Mouse (Mus musculus) limb, embryonic 13.5 days (tissue): Measurements from ENCODE around the gene A830018L16Rik. TPM values are rescaled to one million over a fixed set of nuclear protein-coding genes. Genes with fewer than 3 reads are reported as not detected.
A peak's percentile ranks its signal among the peaks of the same experiment; 100 is the strongest.
"Not testable (repeated sequence)": the region's sequence is repeated elsewhere in the genome, so short reads cannot be mapped to it uniquely, and the experiment has no call there.

ENCODE experiments used
- ATAC-seq: fragments of 200-750 bp; cut with Nextera tagmentation; 2 replicates; pipeline ENCODE4 v1.8.0; 2017; ENCODE audit warnings: low read depth, moderate number of reproducible peaks, moderate TSS enrichment; ENCODE audit not compliant: low FRiP score
- H3K27ac ChIP-seq: fragments of 300-500 bp; sonication (generic); 2 replicates; pipeline ENCODE4 v1.5.1; 2015; ENCODE audit warnings: inconsistent platforms, mild to moderate bottlenecking, moderate library complexity
- H3K27me3 ChIP-seq: fragments of 300-500 bp; sonication (generic); 2 replicates; pipeline ENCODE4 v1.6.1; 2015; ENCODE audit warnings: mild to moderate bottlenecking, inconsistent platforms
- H3K36me3 ChIP-seq: fragments of 300-500 bp; sonication (generic); 2 replicates; pipeline ENCODE4 v1.6.1; 2015; ENCODE audit warnings: inconsistent platforms, mild to moderate bottlenecking, moderate library complexity
- H3K4me1 ChIP-seq: fragments of 300-500 bp; sonication (generic); 2 replicates; pipeline ENCODE4 v1.6.1; 2015; ENCODE audit warnings: inconsistent platforms
- H3K4me2 ChIP-seq: fragments of 300-500 bp; sonication (generic); replicated peaks from 2 replicates; pipeline ENCODE4 v1.6.1; 2015; ENCODE audit warnings: inconsistent platforms, mild to moderate bottlenecking, moderate library complexity
- H3K4me3 ChIP-seq: fragments of 300-500 bp; sonication (generic); 2 replicates; pipeline ENCODE4 v1.5.1; 2015; ENCODE audit warnings: moderate library complexity, mild to moderate bottlenecking, inconsistent platforms
- H3K9ac ChIP-seq: fragments of 300-500 bp; sonication (generic); 2 replicates; pipeline ENCODE4 v1.6.1; 2015; ENCODE audit warnings: mild to moderate bottlenecking, inconsistent platforms
- H3K9me3 ChIP-seq: fragments of 300-500 bp; sonication (generic); 2 replicates; pipeline ENCODE4 v1.6.1; 2016; ENCODE audit warnings: inconsistent platforms
- WGBS: fragments of 180-500 bp; shearing (Covaris S2); methylation state at CpG from one replicate; pipeline ENCODE4 v1.1.7; 2015; 5-methylcytosine and 5-hydroxymethylcytosine counted together
- polyA plus RNA-seq: library from polyadenylated mRNA; unstranded; fragments of >200 nt; fragmentation: Nextera tagmentation; extraction: Ambion mirVana; gene quantifications from 2 replicates; pipeline ENCODE4 v1.2.1, GENCODE M21; 2015

A830018L16Rik gene
- polyA plus RNA-seq, 1 experiment from 2014 or later, result 3.1 TPM

- Histone ChIP-seq H3K27ac (no peak overlapping the region), H3K9me3 (no peaks in the 10 kb centered on the region), H3K36me3 (no peaks in the 10 kb centered on the region), H3K4me3 (no peak overlapping the region), H3K4me2 (no peak overlapping the region), H3K4me1 (no peaks in the 10 kb centered on the region), H3K9ac (no peak overlapping the region), H3K27me3 (no peaks in the 10 kb centered on the region)
- WGBS, result 59% methylated on average over 2 of the region's 2 CpGs
- ATAC-seq, result no peak
Observed at GRCm38 (mm10) chr1:11492936-11493335, 79.0 kb downstream of the A830018L16Rik start.

- no peaks in the 10 kb centered on the region for H3K4me1 ChIP-seq
- no peak overlapping the region for H3K9ac ChIP-seq
- no peak overlapping the region for H3K4me3 ChIP-seq
- H3K27ac ChIP-seq, result no peak overlapping the region
- no peaks in the 10 kb centered on the region for H3K27me3 ChIP-seq
- no peaks in the 10 kb centered on the region for H3K9me3 ChIP-seq
- no peak for ATAC-seq
- H3K4me2 ChIP-seq, result no peak overlapping the region
- H3K36me3 ChIP-seq, result no peaks in the 10 kb centered on the region
Observed at GRCm38 (mm10) chr1:11501556-11501955, 87.7 kb downstream of the A830018L16Rik start.

- not testable (repeated sequence) for H3K27me3 ChIP-seq, H3K36me3 ChIP-seq, H3K9ac ChIP-seq, H3K4me1 ChIP-seq, H3K4me3 ChIP-seq, H3K4me2 ChIP-seq, H3K27ac ChIP-seq, H3K9me3 ChIP-seq, ATAC-seq
- 76% methylated on average over 1 of the region's 1 CpGs for WGBS
Observed at GRCm38 (mm10) chr1:11549810-11550209, 135.9 kb downstream of the A830018L16Rik start.

- 15% methylated on average over 6 of the region's 6 CpGs for WGBS
Observed at GRCm38 (mm10) chr1:11565309-11565708, 151.4 kb downstream of the A830018L16Rik start.

GRCm38 (mm10) chr1:11566730-11567129, 152.8 kb downstream of the A830018L16Rik start:
- 77% methylated on average over 2 of the region's 2 CpGs for WGBS
- Histone ChIP-seq H3K4me1 (no peaks in the 10 kb centered on the region), H3K27ac (no peak overlapping the region), H3K27me3 (no peaks in the 10 kb centered on the region), H3K4me3 (no peak overlapping the region), H3K9ac (no peak overlapping the region), H3K4me2 (no peak overlapping the region), H3K9me3 (no peaks in the 10 kb centered on the region), H3K36me3 (no peaks in the 10 kb centered on the region)
- ATAC-seq, result no peak

More at GRCm38 (mm10) chr1:11565309-11565708, 151.4 kb downstream of the A830018L16Rik start:
- Histone ChIP-seq H3K9me3 (no peaks in the 10 kb centered on the region), H3K27ac (no peak overlapping the region), H3K4me3 (no peak overlapping the region), H3K27me3 (no peaks in the 10 kb centered on the region), H3K4me2 (no peak overlapping the region), H3K36me3 (no peaks in the 10 kb centered on the region), H3K4me1 (no peaks in the 10 kb centered on the region), H3K9ac (no peak overlapping the region)
- no peak for ATAC-seq

- H3K36me3 ChIP-seq, result no peaks in the 10 kb centered on the region
- no peak overlapping the region for H3K27ac ChIP-seq
- ATAC-seq, result no peak
- no peaks in the 10 kb centered on the region for H3K27me3 ChIP-seq
- H3K4me2 ChIP-seq, result no peak overlapping the region
- H3K9ac ChIP-seq, result no peak overlapping the region
- H3K9me3 ChIP-seq, result no peaks in the 10 kb centered on the region
- no peak overlapping the region for H3K4me3 ChIP-seq
- no peaks in the 10 kb centered on the region for H3K4me1 ChIP-seq
Observed at GRCm38 (mm10) chr1:11567300-11567885, 153.5 kb downstream of the A830018L16Rik start.

GRCm38 (mm10) chr1:11570274-11570673, 156.4 kb downstream of the A830018L16Rik start:
- no peaks in the 10 kb centered on the region for H3K9me3 ChIP-seq
- WGBS, result 80% methylated on average over 2 of the region's 2 CpGs

GRCm38 (mm10) chr1:11573462-11573861, 159.6 kb downstream of the A830018L16Rik start:
- Histone ChIP-seq H3K4me3 (no peak overlapping the region), H3K4me1 (no peaks in the 10 kb centered on the region), H3K27ac (no peak overlapping the region), H3K27me3 (no peaks in the 10 kb centered on the region), H3K9ac (no peak overlapping the region), H3K4me2 (no peak overlapping the region), H3K9me3 (no peaks in the 10 kb centered on the region), H3K36me3 (no peaks in the 10 kb centered on the region)
- WGBS, result 70% methylated on average over 2 of the region's 2 CpGs
- ATAC-seq, result no peak

More at GRCm38 (mm10) chr1:11570274-11570673, 156.4 kb downstream of the A830018L16Rik start:
- Histone ChIP-seq H3K27ac (no peak overlapping the region), H3K4me2 (no peak overlapping the region), H3K4me1 (no peaks in the 10 kb centered on the region), H3K9ac (no peak overlapping the region), H3K36me3 (no peaks in the 10 kb centered on the region), H3K27me3 (no peaks in the 10 kb centered on the region), H3K4me3 (no peak overlapping the region)
- no peak for ATAC-seq

- no peaks in the 10 kb centered on the region for H3K4me1 ChIP-seq
- no peaks in the 10 kb centered on the region for H3K9me3 ChIP-seq
- 74% methylated on average over 4 of the region's 4 CpGs for WGBS
- H3K27ac ChIP-seq, result no peak overlapping the region
- no peaks in the 10 kb centered on the region for H3K36me3 ChIP-seq
- no peak overlapping the region for H3K4me2 ChIP-seq
- H3K9ac ChIP-seq, result no peak overlapping the region
- no peaks in the 10 kb centered on the region for H3K27me3 ChIP-seq
- H3K4me3 ChIP-seq, result no peak overlapping the region
- no peak for ATAC-seq
Observed at GRCm38 (mm10) chr1:11580026-11580425, 166.1 kb downstream of the A830018L16Rik start.

GRCm38 (mm10) chr1:11588305-11588704, 174.4 kb downstream of the A830018L16Rik start:
- no peak overlapping the region for H3K4me2 ChIP-seq
- 72% methylated on average over 10 of the region's 10 CpGs for WGBS
- no peak for ATAC-seq

GRCm38 (mm10) chr1:11650137-11650536, 236.2 kb downstream of the A830018L16Rik start:
- Histone ChIP-seq H3K9ac (no peak overlapping the region), H3K27me3 (no peaks in the 10 kb centered on the region), H3K4me3 (no peak overlapping the region), H3K4me1 (no peaks in the 10 kb centered on the region), H3K4me2 (no peak overlapping the region), H3K36me3 (no peaks in the 10 kb centered on the region), H3K9me3 (no peaks in the 10 kb centered on the region), H3K27ac (no peak overlapping the region)
- no peak for ATAC-seq

More at GRCm38 (mm10) chr1:11588305-11588704, 174.4 kb downstream of the A830018L16Rik start:
- Histone ChIP-seq H3K27me3 (no peaks in the 10 kb centered on the region), H3K36me3 (no peaks in the 10 kb centered on the region), H3K4me3 (no peak overlapping the region), H3K9me3 (no peaks in the 10 kb centered on the region), H3K4me1 (no peaks in the 10 kb centered on the region), H3K27ac (no peak overlapping the region), H3K9ac (no peak overlapping the region)

GRCm38 (mm10) chr1:11652773-11653172, 238.9 kb downstream of the A830018L16Rik start:
- no peaks in the 10 kb centered on the region for H3K4me1 ChIP-seq
- ATAC-seq, result no peak
- H3K9ac ChIP-seq, result no peak overlapping the region
- no peak overlapping the region for H3K4me3 ChIP-seq
- H3K4me2 ChIP-seq, result no peak overlapping the region
- no peaks in the 10 kb centered on the region for H3K36me3 ChIP-seq
- no peaks in the 10 kb centered on the region for H3K9me3 ChIP-seq
- H3K27ac ChIP-seq, result no peak overlapping the region
- no peaks in the 10 kb centered on the region for H3K27me3 ChIP-seq

- H3K4me1 ChIP-seq, result no peaks in the 10 kb centered on the region
- H3K27me3 ChIP-seq, result no peaks in the 10 kb centered on the region
- WGBS, result 60% methylated on average over 2 of the region's 2 CpGs
- peak; percentile 81 for ATAC-seq
- H3K27ac ChIP-seq, result no peak overlapping the region
- H3K4me2 ChIP-seq, result no peak overlapping the region
- H3K4me3 ChIP-seq, result no peak overlapping the region
- H3K9ac ChIP-seq, result no peak overlapping the region
- 0 out of 2 replicates have a peak, but pooled peaks cover 9% of the 10 kb centered on the region for H3K9me3 ChIP-seq
- H3K36me3 ChIP-seq, result no peaks in the 10 kb centered on the region
Observed at GRCm38 (mm10) chr1:11657341-11658060, 243.6 kb downstream of the A830018L16Rik start.
